Comparison of ENCODE assay signal across 19 mouse cellular contexts in the genomic region with DNA sequence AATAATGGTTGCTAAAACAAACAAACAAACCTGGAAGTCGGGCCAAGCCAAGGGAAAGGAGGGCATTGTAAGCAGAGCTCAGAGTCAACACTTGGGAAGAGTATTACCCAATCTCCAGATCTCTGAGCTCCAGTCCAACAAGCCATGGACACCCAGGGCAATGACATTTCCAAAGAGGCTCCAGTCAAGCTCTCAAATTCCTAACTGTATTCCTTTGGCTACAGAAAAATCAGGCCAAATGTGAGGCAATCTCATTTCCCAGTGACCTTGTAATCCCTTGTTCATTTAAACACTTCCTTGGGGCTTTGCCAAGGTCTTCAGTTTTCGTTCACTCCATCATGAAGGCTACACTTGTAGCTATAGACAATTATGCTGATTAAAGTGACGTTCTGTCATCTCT. TPM values are rescaled to one million over a fixed set of nuclear protein-coding genes. Genes with fewer than 3 reads are reported as not detected.
A peak's percentile ranks its signal among the peaks of the same experiment; 100 is the strongest.
DNase-seq lines count a peak whose midpoint lies in the region; ATAC-seq and TF ChIP-seq lines count a peak whose summit lies in the region.
"Had no signal": no experiment of that assay in that cellular context is flagged by ENCODE, and none has a peak within 500 bp of the region (broad histone marks: within the 10 kb centered on the region; RNA-seq: fewer than 3 reads in every experiment).

No protein-coding gene starts in this region.

- no peak overlapping the region for H3K9ac ChIP-seq in intestine, embryonic 15.5 days
- H3K9ac ChIP-seq: embryonic facial prominence, embryonic 12.5 days; forebrain, postnatal 0 days; heart, embryonic 15.5 days; liver, embryonic 13.5 days had no signal

- no peak overlapping the region for H3K4me3 ChIP-seq in layer of hippocampus, adult 2 months
- H3K4me3 ChIP-seq in intestine, embryonic 15.5 days (replicated peaks) = no peak overlapping the region
- H3K4me3 ChIP-seq: embryonic facial prominence, embryonic 12.5 days; gastrocnemius, adult 2 months; heart, embryonic 15.5 days; liver, embryonic 13.5 days had no signal

- peak; percentile 45 for DNase-seq in adrenal gland, postnatal 10 days
- DNase-seq in adrenal gland, postnatal 4 days (ENCODE audit: low spot score in 2 of 2) = no peak
- peak; percentile 76 for DNase-seq in Muller cell, postnatal 12 days (ENCODE audit: inconsistent ontology term)
- peak; percentile 16 for DNase-seq in fat pad, adult 2 months (ENCODE audit: extremely low read depth, low read depth, low spot score)
- peak; percentile 44 for DNase-seq in lung, postnatal 14 days
- DNase-seq in layer of hippocampus, adult 2 months (ENCODE audit: low spot score in 2 of 2) = no peak
- DNase-seq: cerebellum, adult 9-10 months; forebrain, postnatal 0 days; gastrocnemius, adult 2 months; kidney, adult 8-10 months; kidney, postnatal 4 days; liver, embryonic 13.5 days; thymus, postnatal 14 days had no signal

- WGBS in intestine, embryonic 15.5 days = 58% methylated on average over 3 of the region's 3 CpGs

- H3K9me3 ChIP-seq in intestine, embryonic 15.5 days = no peaks in the 10 kb centered on the region
- H3K9me3 ChIP-seq: embryonic facial prominence, embryonic 12.5 days; heart, embryonic 15.5 days; liver, embryonic 13.5 days had no signal

- H3K27me3 ChIP-seq in intestine, embryonic 15.5 days (replicated peaks) = no peaks in the 10 kb centered on the region
- H3K27me3 ChIP-seq: embryonic facial prominence, embryonic 12.5 days; heart, embryonic 15.5 days; liver, embryonic 13.5 days; Patski had no signal

- H3K4me1 ChIP-seq in intestine, embryonic 15.5 days (replicated peaks) = no peaks in the 10 kb centered on the region
- H3K4me1 ChIP-seq: embryonic facial prominence, embryonic 12.5 days; heart, embryonic 15.5 days; liver, embryonic 13.5 days had no signal

- no peaks in the 10 kb centered on the region for H3K36me3 ChIP-seq in intestine, embryonic 15.5 days
- H3K36me3 ChIP-seq: embryonic facial prominence, embryonic 12.5 days; heart, embryonic 15.5 days; liver, embryonic 13.5 days had no signal

- no peak for ATAC-seq in intestine, embryonic 15.5 days
- ATAC-seq: activated CD4-positive, CD25-positive, alpha-beta regulatory T cell, adult 4 months; forebrain, postnatal 0 days; hindbrain, postnatal 0 days; Patski had no signal

- TF ChIP-seq CTCF in layer of hippocampus, adult 2 months (conservative IDR thresholded peaks at IDR 0.05) = no peak

- H3K4me2 ChIP-seq in intestine, embryonic 15.5 days (replicated peaks) = no peak overlapping the region
- H3K4me2 ChIP-seq: embryonic facial prominence, embryonic 12.5 days; heart, embryonic 15.5 days; liver, embryonic 13.5 days had no signal

- H3K27ac ChIP-seq in layer of hippocampus, adult 2 months = no peak overlapping the region
- no peak overlapping the region for H3K27ac ChIP-seq in intestine, embryonic 15.5 days
- H3K27ac ChIP-seq: embryonic facial prominence, embryonic 12.5 days; gastrocnemius, adult 2 months; heart, embryonic 15.5 days; hindbrain, postnatal 0 days; liver, embryonic 13.5 days had no signal

RNA-seq across cellular contexts. Expression of a gene that starts 59.5 kb away (rescaled TPM):
- 10 to 100 TPM; 63.1 to 65.6 TPM for total RNA-seq in adrenal gland, postnatal 10 days (2021)
- total RNA-seq in adrenal gland, postnatal 4 days (2021) = 100 to 1,000 TPM in 1 of 2 experiments, 10 to 100 TPM in 1; 91.9 to 103 TPM
- total RNA-seq in layer of hippocampus, adult 2 months (2021) = 100 to 1,000 TPM; 226 to 236 TPM
- 53.6 and 60.8 TPM in 2 replicates for polyA plus RNA-seq in intestine, embryonic 15.5 days (2015; fragmentation: Nextera tagmentation; extraction: Ambion mirVana)

Comparison
In these comparisons a context has a peak if more than half of its experiments do, and no peak if none do; other contexts are left out.
1. DNase-seq: peak in adrenal gland, postnatal 10 days (single experiment), Muller cell, postnatal 12 days (single experiment), fat pad, adult 2 months (single experiment) and lung, postnatal 14 days (single experiment); none in adrenal gland, postnatal 4 days (0 of 2) and layer of hippocampus, adult 2 months (0 of 2).